Mouse (Mus musculus) embryo, embryonic 10.5 days (tissue): ENCODE results near the gene Otog.
A peak's percentile ranks its signal among the peaks of the same experiment; 100 is the strongest.

Experiments used
- DNase-seq: peaks from one replicate; pipeline ENCODE4 v3.0.0-alpha.2; 2015; ENCODE audit warnings: low spot score

Otog gene

DNA sequence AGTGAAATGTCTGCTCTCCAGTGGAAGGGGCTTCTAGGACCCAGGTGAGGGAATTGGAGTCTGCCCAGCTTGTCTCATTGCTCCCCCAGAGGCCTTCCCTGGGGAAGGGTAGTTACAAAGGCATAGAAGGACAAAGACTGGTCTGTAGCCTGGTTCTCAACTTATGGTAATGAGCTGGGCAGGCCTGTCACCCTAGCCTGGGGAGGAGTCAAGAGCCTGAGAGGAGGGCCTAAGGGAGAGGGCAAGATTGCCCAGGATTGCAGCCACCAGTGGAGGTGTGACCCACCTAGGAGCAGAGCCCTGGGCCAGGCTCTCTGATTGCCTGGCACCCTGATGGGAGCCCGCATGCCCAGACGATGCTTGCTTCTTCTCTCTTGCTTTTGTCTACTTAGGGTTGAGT, at the start of gene Otog:
Otog (plus strand) TSS at position 292 of the 400 bp plus-strand sequence.
- no peak for DNase-seq

GRCm38 (mm10) chr7:46195356-46195755, 45.4 kb upstream of the Otog start:
- DNase-seq = no peak

DNA sequence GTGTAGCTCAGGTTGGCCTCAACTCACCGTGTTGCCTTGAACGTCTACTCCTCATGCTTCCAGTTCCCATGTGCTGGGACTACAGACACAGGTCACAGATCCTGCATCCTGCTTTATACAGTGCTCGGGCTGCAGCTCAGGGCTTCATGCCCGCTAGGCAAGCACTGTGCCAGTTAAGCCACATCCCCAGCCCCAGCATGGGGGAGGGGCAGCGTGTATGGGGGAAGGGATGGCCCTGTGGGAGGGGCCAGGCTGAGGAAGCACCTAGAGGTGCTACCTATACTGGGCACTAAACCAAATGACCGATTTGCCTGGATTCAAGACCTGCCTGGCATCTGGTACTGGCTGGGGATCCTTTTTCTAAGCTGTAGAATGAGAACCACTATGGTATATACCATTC, 40.8 kb upstream of the Otog start:
- no peak for DNase-seq

GRCm38 (mm10) chr7:46201649-46202048, 39.1 kb upstream of the Otog start:
- peak; percentile 75 for DNase-seq

- peak; percentile 66 for DNase-seq
Observed at GRCm38 (mm10) chr7:46204046-46204471, 36.7 kb upstream of the Otog start.

DNA sequence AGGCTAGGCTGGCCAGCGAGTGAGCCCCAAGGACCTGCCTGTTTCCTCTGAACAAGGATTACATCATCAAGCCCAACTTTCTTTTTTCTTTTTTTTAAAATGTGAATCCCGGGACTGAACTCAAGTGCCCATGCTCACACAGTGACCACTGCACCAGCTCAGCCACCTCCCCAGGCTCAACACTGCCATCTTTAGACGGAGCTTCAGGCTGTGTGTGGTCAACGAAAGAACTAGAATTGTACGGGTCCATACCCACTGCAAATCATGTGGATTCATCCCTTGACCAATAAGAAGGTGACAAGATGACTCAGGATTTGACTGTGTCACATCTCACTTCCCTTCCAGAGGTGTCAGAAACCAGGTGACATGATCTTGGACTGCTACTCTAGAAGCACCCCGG, 36.0 kb upstream of the Otog start:
- no peak for DNase-seq

DNA sequence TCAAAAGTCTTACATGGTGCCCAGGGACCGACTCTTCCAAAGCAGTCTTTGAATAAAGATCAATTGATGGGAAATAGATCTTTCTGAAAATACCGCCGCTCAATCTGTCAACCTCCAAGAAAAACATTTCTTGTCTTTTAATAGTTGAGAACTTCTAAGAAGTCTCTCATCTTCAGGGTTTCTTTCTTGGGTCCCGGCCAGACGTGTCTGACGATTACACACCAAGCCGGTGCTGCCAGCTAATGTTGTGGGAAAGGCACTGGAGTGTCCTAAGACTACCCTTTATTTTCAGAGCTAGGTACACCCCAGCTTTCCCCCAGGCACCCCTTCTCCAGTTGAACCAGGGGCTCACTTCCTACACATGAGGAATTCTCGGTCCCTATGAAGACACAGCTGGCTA, 32.7 kb upstream of the Otog start:
- DNase-seq = no peak

GRCm38 (mm10) chr7:46210276-46210675, 30.5 kb upstream of the Otog start:
- no peak for DNase-seq

- no peak for DNase-seq
Observed at GRCm38 (mm10) chr7:46216481-46216880, 24.3 kb upstream of the Otog start.

GRCm38 (mm10) chr7:46218415-46218814, 22.4 kb upstream of the Otog start:
- DNase-seq = peak; percentile 73

- DNase-seq = no peak
Observed at GRCm38 (mm10) chr7:46220591-46221129, 20.1 kb upstream of the Otog start.

DNA sequence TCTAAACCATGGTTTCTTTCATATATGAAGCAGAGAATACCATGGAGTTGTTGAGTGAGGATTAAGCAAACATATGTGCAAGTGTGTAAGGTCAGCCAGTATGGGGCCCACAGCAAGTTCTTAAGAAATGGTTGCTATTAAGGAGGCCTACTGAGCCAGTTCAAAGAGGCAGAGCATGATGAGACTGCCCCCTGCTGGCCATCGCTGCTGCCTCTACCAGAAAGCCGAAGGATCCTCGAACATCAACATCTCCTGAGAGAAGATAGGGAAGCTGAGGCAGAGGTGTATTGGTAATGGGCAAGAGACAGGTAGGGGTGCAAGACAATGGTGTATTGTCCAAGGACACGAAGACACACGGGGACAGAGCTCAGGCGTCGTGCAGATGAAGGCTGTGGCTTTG, 14.5 kb upstream of the Otog start:
- peak; percentile 80 for DNase-seq

DNA sequence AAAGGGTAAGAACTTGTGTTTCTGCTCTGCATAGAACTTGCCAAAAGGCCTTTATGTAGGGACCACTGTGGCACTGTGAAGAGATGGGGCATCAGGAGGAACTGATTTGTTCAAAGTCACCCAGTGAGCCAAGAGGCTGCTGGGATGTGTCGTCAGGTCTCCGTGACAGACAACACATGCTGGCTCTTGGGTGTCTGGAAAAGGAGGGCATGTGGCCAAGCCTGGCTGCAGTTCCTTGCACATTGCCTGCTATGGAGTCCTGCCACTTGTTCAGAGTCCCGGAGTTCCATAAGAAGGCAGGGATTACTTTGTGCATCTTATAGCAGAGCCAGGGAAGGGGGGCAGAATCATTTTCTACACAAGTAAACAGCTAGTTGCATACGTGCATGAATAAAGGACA, 13.9 kb upstream of the Otog start:
- no peak for DNase-seq

GRCm38 (mm10) chr7:46235948-46236347, 4.8 kb upstream of the Otog start:
- DNase-seq = peak; percentile 36

GRCm38 (mm10) chr7:46236363-46236762, 4.4 kb upstream of the Otog start:
- no peak for DNase-seq

DNA sequence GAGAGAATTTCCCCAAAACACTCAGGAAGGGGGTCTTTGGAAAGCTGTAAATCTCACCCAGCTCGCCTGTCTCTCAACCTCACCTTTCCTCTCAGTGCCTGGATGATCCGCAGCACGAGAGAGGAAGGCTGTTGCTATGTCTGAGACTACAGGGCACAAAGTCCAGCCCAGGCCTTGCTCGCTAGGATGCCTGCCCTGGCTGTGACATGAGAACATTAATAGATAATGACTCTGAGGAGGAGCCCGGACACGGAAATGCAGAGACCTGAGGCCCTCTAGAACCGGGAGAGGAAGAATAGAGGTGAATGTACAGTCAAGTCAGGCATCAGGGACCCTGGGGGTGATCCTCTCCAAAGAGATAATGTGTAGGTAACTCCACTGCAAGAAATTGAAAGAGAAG, 3.6 kb upstream of the Otog start:
- DNase-seq = no peak

DNA sequence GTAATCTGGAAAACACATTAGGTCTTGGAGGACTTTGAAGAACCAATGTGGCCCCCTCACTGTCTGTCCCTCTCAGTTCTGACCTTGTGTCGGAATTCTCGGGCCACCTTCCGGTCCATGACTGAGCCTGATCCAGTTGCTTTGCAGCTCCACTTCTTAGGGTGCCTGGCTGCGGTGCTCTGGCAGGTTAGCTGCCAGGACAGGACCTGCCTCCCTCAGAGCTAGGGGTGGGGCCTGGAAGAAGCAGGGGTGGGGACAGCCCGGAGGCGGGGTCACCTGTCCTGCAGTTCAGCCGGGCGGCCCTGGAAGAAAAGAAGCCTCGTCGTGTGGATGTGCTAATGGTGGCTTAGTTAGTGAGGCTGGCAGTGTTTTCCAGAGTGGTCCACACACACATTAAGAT, 2.4 kb upstream of the Otog start, which contains the start of gene Ush1c:
Ush1c (minus strand) TSS at position 158 of the 400 bp plus-strand sequence.
- no peak for DNase-seq

GRCm38 (mm10) chr7:46240091-46240490, 696 bp upstream of the Otog start:
- no peak for DNase-seq

DNA sequence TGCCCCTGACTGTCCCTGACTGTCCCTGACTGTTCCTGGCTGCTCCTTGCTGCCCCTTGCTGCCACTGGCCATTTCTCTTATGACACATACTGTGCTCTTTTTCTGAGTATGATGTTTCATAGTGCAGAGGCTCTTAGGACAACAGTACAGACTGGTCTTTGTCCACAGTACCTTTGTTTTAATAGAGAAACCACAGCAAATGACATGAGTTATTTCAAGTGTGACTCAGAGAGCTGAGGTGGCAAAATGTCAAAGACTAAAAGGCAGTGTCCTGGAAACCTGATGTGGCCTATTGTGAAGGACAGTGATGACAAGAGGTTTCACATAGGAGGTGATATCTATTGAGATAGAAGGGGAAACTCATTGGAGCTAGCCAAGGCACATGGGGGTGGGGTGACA, 6.1 kb downstream of the Otog start:
- DNase-seq = no peak

- DNase-seq = no peak
Observed at GRCm38 (mm10) chr7:46247606-46248005, 6.8 kb downstream of the Otog start.

DNA sequence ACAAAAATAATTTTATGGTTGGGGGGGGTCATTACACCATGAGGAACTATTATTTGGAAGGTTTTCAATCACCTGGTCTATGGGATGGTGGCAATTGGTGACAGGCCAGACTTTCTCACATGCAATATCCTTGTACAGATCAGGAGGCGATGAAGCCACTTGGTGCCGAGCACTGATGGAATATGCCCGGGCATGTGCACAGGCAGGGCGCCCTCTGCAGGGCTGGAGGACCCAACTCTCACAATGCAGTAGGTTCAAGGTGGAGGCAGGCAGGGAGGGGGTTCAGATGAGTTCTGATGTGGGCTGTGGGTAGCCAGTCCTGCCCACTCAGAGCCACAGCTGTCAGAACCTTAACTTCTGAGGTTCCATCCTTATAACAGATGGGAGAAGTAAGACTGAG, 11.1 kb downstream of the Otog start:
- no peak for DNase-seq

GRCm38 (mm10) chr7:46276156-46276555, 35.4 kb downstream of the Otog start:
- no peak for DNase-seq

DNA sequence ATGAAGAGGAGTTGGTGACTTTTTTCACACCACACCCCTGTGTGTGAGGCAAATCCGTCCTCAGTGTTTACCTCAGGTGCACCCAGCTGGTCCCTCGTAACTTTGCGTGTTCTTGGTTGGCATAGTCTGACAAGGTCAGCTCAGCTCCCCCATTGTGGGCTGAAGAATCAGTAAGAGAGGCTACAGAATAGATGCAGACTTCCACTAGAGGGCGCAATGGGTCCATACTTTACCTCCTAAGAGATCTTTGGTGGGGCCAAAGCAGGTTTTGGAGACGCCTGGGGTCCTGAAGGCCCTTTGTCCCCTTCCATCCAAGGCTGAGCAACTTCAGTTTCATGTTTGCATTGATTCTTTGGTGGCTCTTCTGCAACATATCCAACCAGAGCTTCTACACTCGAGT, 39.2 kb downstream of the Otog start:
- DNase-seq = peak; percentile 90

DNA sequence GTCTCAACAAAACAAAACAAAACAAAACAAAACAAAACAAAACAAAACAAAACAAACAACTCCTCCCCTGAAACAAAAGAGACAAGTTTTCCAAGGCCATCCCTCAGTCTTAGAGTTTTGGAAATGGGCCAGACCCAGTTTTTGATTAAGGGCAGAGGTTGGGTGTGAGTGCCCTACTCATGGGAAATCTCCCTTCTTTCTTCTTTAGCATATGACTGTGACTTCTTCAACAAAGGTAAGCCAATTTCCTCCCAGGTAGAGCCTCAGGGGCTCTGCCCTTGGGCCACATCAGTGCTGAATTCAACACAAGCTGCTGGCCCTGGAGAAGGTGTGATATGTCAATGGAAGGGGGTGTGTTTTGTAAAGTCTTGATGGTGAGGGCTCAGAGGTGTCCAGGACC, 40.1 kb downstream of the Otog start:
- no peak for DNase-seq

- no peak for DNase-seq
Observed at GRCm38 (mm10) chr7:46282276-46282675, 41.5 kb downstream of the Otog start.
